Mouse (Mus musculus) small intestine, adult 2 months (tissue): Measurements from ENCODE around the gene Ros1. TPM values are rescaled to one million over a fixed set of nuclear protein-coding genes. Genes with fewer than 3 reads are reported as not detected.

ENCODE experiments used
- H3K27ac ChIP-seq: fragments of 200-500 bp; 2 replicates; pipeline ENCODE4 v1.5.1; 2012; ENCODE audit warnings: low read depth, low read length, control low read depth, inconsistent platforms; ENCODE audit not compliant: insufficient read depth
- H3K27me3 ChIP-seq: fragments of 200-500 bp; 2 replicates; pipeline ENCODE4 v1.6.1; 2012; ENCODE audit warnings: mild to moderate bottlenecking, moderate library complexity, low read length, inconsistent platforms; ENCODE audit not compliant: control insufficient read depth, insufficient read depth
- H3K36me3 ChIP-seq: fragments of 200-500 bp; 2 replicates; pipeline ENCODE4 v1.6.1; 2012; ENCODE audit warnings: mild to moderate bottlenecking, low read length, control low read depth, inconsistent platforms; ENCODE audit not compliant: control insufficient read depth, insufficient read depth
- H3K4me1 ChIP-seq: fragments of 200-500 bp; 2 replicates; pipeline ENCODE4 v1.6.1; 2012; ENCODE audit warnings: low read length, inconsistent platforms, mixed read lengths; ENCODE audit not compliant: control insufficient read depth, insufficient read depth, insufficient read length
- H3K4me3 ChIP-seq: fragments of 200-500 bp; 2 replicates; pipeline ENCODE4 v1.5.1; 2012; ENCODE audit warnings: low read depth, mild to moderate bottlenecking, control low read depth, inconsistent platforms, low read length, moderate library complexity
- CTCF ChIP-seq: fragments of 200-500 bp; IDR thresholded peaks from 2 replicates; pipeline ENCODE4 v1.5.1; 2012; ENCODE audit warnings: low read depth, mild to moderate bottlenecking, control low read depth, inconsistent platforms, low read length, moderate library complexity, mixed read lengths; ENCODE audit not compliant: insufficient replicate concordance, insufficient read length; ENCODE audit errors: extremely low read depth
- POLR2A ChIP-seq: fragments of 200-500 bp; IDR thresholded peaks from 2 replicates; pipeline ENCODE4 v1.6.1; 2012; ENCODE audit warnings: low read depth, mild to moderate bottlenecking, control low read depth, inconsistent platforms, low read length, moderate library complexity
- WGBS: fragments of 180-500 bp; shearing (Covaris S2); methylation state at CpG from one replicate; pipeline ENCODE4 v1.1.7; 2018; 5-methylcytosine and 5-hydroxymethylcytosine counted together
- polyA plus RNA-seq: library from polyadenylated mRNA; depleted of rRNA; stranded (reverse); fragments of >200 nt; gene quantifications from 2 replicates; pipeline ENCODE4 v1.2.3, GENCODE M21; 2012

The Ros1 gene
- polyA plus RNA-seq, 1 experiment: 0.03 TPM

- TF ChIP-seq POLR2A: no peak
- TF ChIP-seq CTCF: no peak
- 91% methylated on average over 3 of the region's 3 CpGs for WGBS
- H3K4me1 ChIP-seq: no peaks in the 10 kb centered on the region
These were observed 35.3 kb downstream of the Ros1 start for GRCm38 (mm10) chr10:52159704-52160103.

GRCm38 (mm10) chr10:52133354-52134074, 61.5 kb downstream of the Ros1 start:
- H3K36me3 ChIP-seq: no peaks in the 10 kb centered on the region
- no peaks in the 10 kb centered on the region for H3K27me3 ChIP-seq
- no peak overlapping the region for H3K27ac ChIP-seq
- H3K4me1 ChIP-seq: no peaks in the 10 kb centered on the region
- no peak overlapping the region for H3K4me3 ChIP-seq
- TF ChIP-seq CTCF: no peak
- no peak for TF ChIP-seq POLR2A
- 11% methylated on average over 4 of the region's 4 CpGs for WGBS

More at GRCm38 (mm10) chr10:52159704-52160103, 35.3 kb downstream of the Ros1 start:
- H3K4me3 ChIP-seq: no peak overlapping the region
- H3K27me3 ChIP-seq: no peaks in the 10 kb centered on the region
- no peak overlapping the region for H3K27ac ChIP-seq
- no peaks in the 10 kb centered on the region for H3K36me3 ChIP-seq

GRCm38 (mm10) chr10:52130762-52131161, 64.3 kb downstream of the Ros1 start:
- Histone ChIP-seq H3K4me1 (no peaks in the 10 kb centered on the region), H3K36me3 (no peaks in the 10 kb centered on the region), H3K27ac (no peak overlapping the region), H3K4me3 (no peak overlapping the region), H3K27me3 (no peaks in the 10 kb centered on the region)
- TF ChIP-seq CTCF (no peak), POLR2A (no peak)
- WGBS: 56% methylated on average over 2 of the region's 2 CpGs

- no peaks in the 10 kb centered on the region for H3K4me1 ChIP-seq
- no peaks in the 10 kb centered on the region for H3K36me3 ChIP-seq
- no peak overlapping the region for H3K4me3 ChIP-seq
- no peaks in the 10 kb centered on the region for H3K27me3 ChIP-seq
- TF ChIP-seq CTCF: no peak
- no peak for TF ChIP-seq POLR2A
- 67% methylated on average over 5 of the region's 5 CpGs for WGBS
- no peak overlapping the region for H3K27ac ChIP-seq
These were observed 66.1 kb downstream of the Ros1 start for GRCm38 (mm10) chr10:52128874-52129412.

GRCm38 (mm10) chr10:52106164-52106757, 88.8 kb downstream of the Ros1 start:
- H3K4me1 ChIP-seq: no peaks in the 10 kb centered on the region
- H3K27ac ChIP-seq: no peak overlapping the region
- no peaks in the 10 kb centered on the region for H3K36me3 ChIP-seq
- TF ChIP-seq CTCF: no peak
- WGBS: 43% methylated on average over 4 of the region's 4 CpGs
- H3K27me3 ChIP-seq: no peaks in the 10 kb centered on the region
- H3K4me3 ChIP-seq: no peak overlapping the region

- no peak overlapping the region for H3K4me3 ChIP-seq
- no peaks in the 10 kb centered on the region for H3K36me3 ChIP-seq
- 18% methylated on average over 1 of the region's 1 CpGs for WGBS
- H3K4me1 ChIP-seq: no peaks in the 10 kb centered on the region
- H3K27me3 ChIP-seq: no peaks in the 10 kb centered on the region
- TF ChIP-seq POLR2A: no peak
- TF ChIP-seq CTCF: no peak
- H3K27ac ChIP-seq: no peak overlapping the region
These were observed 93.8 kb downstream of the Ros1 start for GRCm38 (mm10) chr10:52101273-52101672.

- no peak overlapping the region for H3K4me3 ChIP-seq
- H3K4me1 ChIP-seq: no peaks in the 10 kb centered on the region
- TF ChIP-seq POLR2A (no peak), CTCF (no peak)
- 90% methylated on average over 4 of the region's 4 CpGs for WGBS
- H3K27me3 ChIP-seq: no peaks in the 10 kb centered on the region
- no peak overlapping the region for H3K27ac ChIP-seq
- H3K36me3 ChIP-seq: no peaks in the 10 kb centered on the region
These were observed 102.9 kb downstream of the Ros1 start for GRCm38 (mm10) chr10:52092181-52092580.
